Mouse (Mus musculus): ENCODE data around the gene Ramp1. TPM values are rescaled to one million over a fixed set of nuclear protein-coding genes. Genes with fewer than 3 reads are reported as not detected.

Ramp1 gene
- total and polyA plus RNA-seq, 2 experiments from 2014 or later, result 14.4 to 23.2 TPM

GRCm38 (mm10) chr1:91183305-91183704 is 3.7 kb downstream of the Ramp1 start:
- WGBS, result 84% methylated on average over 10 of the region's 10 CpGs
- Histone ChIP-seq H3K36me3 (ENCODE audit: insufficient read depth) (no peaks in the 10 kb centered on the region), H3K4me1 (ENCODE audit: insufficient read depth) (peaks cover 13% of the 10 kb centered on the region; the same call in 1 of the 2 replicates), H3K27me3 (ENCODE audit: insufficient read depth, low read length) (0 out of 2 replicates have a peak, but pooled peaks cover 5% of the 10 kb centered on the region), H3K4me3 (ENCODE audit: low read depth, low read length) (no peak overlapping the region), H3K9me3 (ENCODE audit: low read length) (no peaks in the 10 kb centered on the region), H3K27ac (ENCODE audit: low read depth, low read length) (no peak overlapping the region), H3K9ac (no peak overlapping the region), H3K4me2 (ENCODE audit: low read depth) (no peak overlapping the region)
- TF ChIP-seq CTCF (IDR thresholded peaks at IDR 0.05; ENCODE audit: low read depth), result no peak
- no peak for DNase-seq
- no peak for ATAC-seq

- Histone ChIP-seq H3K4me2 (ENCODE audit: low read depth) (no peak overlapping the region), H3K9me3 (ENCODE audit: low read length) (no peaks in the 10 kb centered on the region), H3K27ac (ENCODE audit: low read depth, low read length) (no peak overlapping the region), H3K36me3 (ENCODE audit: insufficient read depth) (no peaks in the 10 kb centered on the region), H3K27me3 (ENCODE audit: insufficient read depth, low read length) (no peaks in the 10 kb centered on the region), H3K4me1 (ENCODE audit: insufficient read depth) (peaks cover under 1% of the 10 kb centered on the region; the same call in 1 of the 2 replicates), H3K4me3 (ENCODE audit: low read depth, low read length) (no peak overlapping the region), H3K9ac (no peak overlapping the region)
- DNase-seq, result no peak
- TF ChIP-seq CTCF (IDR thresholded peaks at IDR 0.05; ENCODE audit: low read depth), result no peak
- ATAC-seq, result no peak
- 87% methylated on average over 6 of the region's 6 CpGs for WGBS
Measured at GRCm38 (mm10) chr1:91186677-91187076, 7.1 kb downstream of the Ramp1 start.

- ATAC-seq (no peak), DNase-seq (no peak)
- no peak overlapping the region for H3K4me2 ChIP-seq (ENCODE audit: low read depth)
- no peak for TF ChIP-seq CTCF (IDR thresholded peaks at IDR 0.05; ENCODE audit: low read depth)
- WGBS, result 89% methylated on average over 5 of the region's 5 CpGs
- no peak overlapping the region for H3K9ac ChIP-seq
- H3K9me3 ChIP-seq (ENCODE audit: low read length), result no peaks in the 10 kb centered on the region
- no peaks in the 10 kb centered on the region for H3K36me3 ChIP-seq (ENCODE audit: insufficient read depth)
- H3K4me1 ChIP-seq (ENCODE audit: insufficient read depth), result no peaks in the 10 kb centered on the region
- no peak overlapping the region for H3K4me3 ChIP-seq (ENCODE audit: low read depth, low read length)
- no peaks in the 10 kb centered on the region for H3K27me3 ChIP-seq (ENCODE audit: insufficient read depth, low read length)
- no peak overlapping the region for H3K27ac ChIP-seq (ENCODE audit: low read depth, low read length)
Measured at GRCm38 (mm10) chr1:91187315-91187714, 7.7 kb downstream of the Ramp1 start.

- Histone ChIP-seq H3K4me1 (ENCODE audit: insufficient read depth) (no peaks in the 10 kb centered on the region), H3K36me3 (ENCODE audit: insufficient read depth) (no peaks in the 10 kb centered on the region), H3K27me3 (ENCODE audit: insufficient read depth, low read length) (no peaks in the 10 kb centered on the region), H3K27ac (ENCODE audit: low read depth, low read length) (no peak overlapping the region), H3K4me2 (ENCODE audit: low read depth) (no peak overlapping the region), H3K9me3 (ENCODE audit: low read length) (no peaks in the 10 kb centered on the region), H3K4me3 (ENCODE audit: low read depth, low read length) (no peak overlapping the region), H3K9ac (no peak overlapping the region)
- no peak for ATAC-seq
- DNase-seq, result no peak
- no peak for TF ChIP-seq CTCF (IDR thresholded peaks at IDR 0.05; ENCODE audit: low read depth)
- 89% methylated on average over 7 of the region's 7 CpGs for WGBS
Measured at GRCm38 (mm10) chr1:91187786-91188640, 8.4 kb downstream of the Ramp1 start.

GRCm38 (mm10) chr1:91188851-91189460 is 9.3 kb downstream of the Ramp1 start:
- Histone ChIP-seq H3K4me1 (ENCODE audit: insufficient read depth) (no peaks in the 10 kb centered on the region), H3K27ac (ENCODE audit: low read depth, low read length) (no peak overlapping the region), H3K9me3 (ENCODE audit: low read length) (no peaks in the 10 kb centered on the region), H3K4me2 (ENCODE audit: low read depth) (no peak overlapping the region), H3K27me3 (ENCODE audit: insufficient read depth, low read length) (no peaks in the 10 kb centered on the region), H3K36me3 (ENCODE audit: insufficient read depth) (no peaks in the 10 kb centered on the region), H3K9ac (no peak overlapping the region), H3K4me3 (ENCODE audit: low read depth, low read length) (no peak overlapping the region)
- WGBS, result 94% methylated on average over 10 of the region's 10 CpGs
- no peak for ATAC-seq
- DNase-seq, result no peak
- TF ChIP-seq CTCF (IDR thresholded peaks at IDR 0.05; ENCODE audit: low read depth), result no peak

GRCm38 (mm10) chr1:91192184-91192583 is 12.6 kb downstream of the Ramp1 start:
- WGBS, result 79% methylated on average over 8 of the region's 8 CpGs
- H3K4me2 ChIP-seq (ENCODE audit: low read depth), result no peak overlapping the region

GRCm38 (mm10) chr1:91193242-91193641 is 13.6 kb downstream of the Ramp1 start:
- no peaks in the 10 kb centered on the region for H3K9me3 ChIP-seq (ENCODE audit: low read length)
- ATAC-seq (no peak), DNase-seq (no peak)
- H3K4me1 ChIP-seq (ENCODE audit: insufficient read depth), result no peaks in the 10 kb centered on the region
- H3K4me3 ChIP-seq (ENCODE audit: low read depth, low read length), result no peak overlapping the region
- H3K36me3 ChIP-seq (ENCODE audit: insufficient read depth), result no peaks in the 10 kb centered on the region
- H3K4me2 ChIP-seq (ENCODE audit: low read depth), result no peak overlapping the region
- no peak overlapping the region for H3K27ac ChIP-seq (ENCODE audit: low read depth, low read length)
- 82% methylated on average over 4 of the region's 4 CpGs for WGBS
- H3K9ac ChIP-seq, result no peak overlapping the region
- TF ChIP-seq CTCF (IDR thresholded peaks at IDR 0.05; ENCODE audit: low read depth), result no peak
- H3K27me3 ChIP-seq (ENCODE audit: insufficient read depth, low read length), result no peaks in the 10 kb centered on the region

More at GRCm38 (mm10) chr1:91192184-91192583, 12.6 kb downstream of the Ramp1 start:
- Histone ChIP-seq H3K36me3 (ENCODE audit: insufficient read depth) (no peaks in the 10 kb centered on the region), H3K9me3 (ENCODE audit: low read length) (no peaks in the 10 kb centered on the region), H3K27ac (ENCODE audit: low read depth, low read length) (no peak overlapping the region), H3K4me3 (ENCODE audit: low read depth, low read length) (no peak overlapping the region), H3K27me3 (ENCODE audit: insufficient read depth, low read length) (no peaks in the 10 kb centered on the region), H3K9ac (no peak overlapping the region), H3K4me1 (ENCODE audit: insufficient read depth) (no peaks in the 10 kb centered on the region)
- DNase-seq (no peak), ATAC-seq (no peak)
- TF ChIP-seq CTCF (IDR thresholded peaks at IDR 0.05; ENCODE audit: low read depth), result no peak

Data from forebrain, postnatal 0 days (tissue).